Mouse (Mus musculus): ENCODE results near the gene Gm1123. TPM values are rescaled to one million over a fixed set of nuclear protein-coding genes. Genes with fewer than 3 reads are reported as not detected.

Gene Gm1123
- total RNA-seq (2021) = not detected
- long read RNA-seq, experiment 1 = 0 reads
- long read RNA-seq, experiment 2 = 0 reads

- DNase-seq = no peak
- intact Hi-C loops (cut with DNase I) = no loop called here
These were observed at the start of gene Gm1123 for GRCm38 (mm10) chr9:99035575-99035974. Gm1123 (minus strand) TSS chr9:99035715.

GRCm38 (mm10) chr9:99081718-99082117 lies 46.2 kb upstream of the Gm1123 start:
- intact Hi-C loops (cut with DNase I) = no loop called here
- DNase-seq = no peak

GRCm38 (mm10) chr9:99081308-99081707 lies 45.8 kb upstream of the Gm1123 start:
- DNase-seq = no peak
- intact Hi-C loops (cut with DNase I) = no loop called here

- DNase-seq = no peak
- intact Hi-C loops (cut with DNase I) = no loop called here
These were observed 45.1 kb upstream of the Gm1123 start for GRCm38 (mm10) chr9:99080657-99081056.

GRCm38 (mm10) chr9:99074462-99074861 lies 38.9 kb upstream of the Gm1123 start:
- intact Hi-C loops (cut with DNase I) = no loop called here

GRCm38 (mm10) chr9:99072538-99072937 lies 37.0 kb upstream of the Gm1123 start:
- intact Hi-C loops (cut with DNase I) = no loop called here

More at GRCm38 (mm10) chr9:99074462-99074861, 38.9 kb upstream of the Gm1123 start:
- DNase-seq = no peak

GRCm38 (mm10) chr9:99065311-99065710 lies 29.8 kb upstream of the Gm1123 start:
- DNase-seq = no peak
- intact Hi-C loops (cut with DNase I) = no loop called here

More at GRCm38 (mm10) chr9:99072538-99072937, 37.0 kb upstream of the Gm1123 start:
- DNase-seq = no peak

- intact Hi-C loops (cut with DNase I) = loop anchor here (5.0 kb wide), 2 partner anchors 78 to 82 kb away; partner anchors contain the start of gene Pik3cb
- DNase-seq = no peak
These were observed 28.7 kb upstream of the Gm1123 start for GRCm38 (mm10) chr9:99064216-99064615.

- intact Hi-C loops (cut with DNase I) = loop anchor here (1.0 to 5.0 kb wide), 5 partner anchors 80 to 386 kb away; partner anchors contain the start of gene Pik3cb
- peak; percentile 80 to 84 for DNase-seq
These were observed 27.0 kb upstream of the Gm1123 start for GRCm38 (mm10) chr9:99062544-99062943.

- intact Hi-C loops (cut with DNase I) = no loop called here
- DNase-seq = no peak
These were observed 22.2 kb upstream of the Gm1123 start for GRCm38 (mm10) chr9:99057751-99058150.

GRCm38 (mm10) chr9:99049760-99050159 lies 14.2 kb upstream of the Gm1123 start:
- intact Hi-C loops (cut with DNase I) = no loop called here
- no peak for DNase-seq

GRCm38 (mm10) chr9:99048724-99049250 lies 13.3 kb upstream of the Gm1123 start:
- DNase-seq = peak; percentile 26 to 48

GRCm38 (mm10) chr9:99044761-99045160 lies 9.2 kb upstream of the Gm1123 start:
- no peak for DNase-seq
- intact Hi-C loops (cut with DNase I) = loop anchor here (5.0 kb wide), 1 partner anchor 57 kb away; the partner anchor contains the start of gene Faim

More at GRCm38 (mm10) chr9:99048724-99049250, 13.3 kb upstream of the Gm1123 start:
- intact Hi-C loops (cut with DNase I) = no loop called here

- intact Hi-C loops (cut with DNase I) = loop anchor here (5.0 kb wide), 1 partner anchor 55 kb away; the partner anchor contains the start of gene Faim
- no peak for DNase-seq
These were observed 7.1 kb upstream of the Gm1123 start for GRCm38 (mm10) chr9:99042641-99043040.

GRCm38 (mm10) chr9:99041994-99042393 lies 6.5 kb upstream of the Gm1123 start:
- DNase-seq = no peak
- intact Hi-C loops (cut with DNase I) = loop anchor here (5.0 kb wide), 1 partner anchor 55 kb away; the partner anchor contains the start of gene Faim

- intact Hi-C loops (cut with DNase I) = no loop called here
- no peak for DNase-seq
These were observed 1.4 kb downstream of the Gm1123 start for GRCm38 (mm10) chr9:99034111-99034510.

GRCm38 (mm10) chr9:99032031-99032430 lies 3.5 kb downstream of the Gm1123 start:
- intact Hi-C loops (cut with DNase I) = no loop called here
- no peak for DNase-seq

GRCm38 (mm10) chr9:99021751-99022150 lies 13.8 kb downstream of the Gm1123 start:
- no peak for DNase-seq
- intact Hi-C loops (cut with DNase I) = no loop called here

- no peak for DNase-seq
- intact Hi-C loops (cut with DNase I) = no loop called here
These were observed 14.3 kb downstream of the Gm1123 start for GRCm38 (mm10) chr9:99021166-99021565.

GRCm38 (mm10) chr9:99017679-99018078 lies 17.8 kb downstream of the Gm1123 start:
- intact Hi-C loops (cut with DNase I) = no loop called here
- no peak for DNase-seq

- DNase-seq = no peak
- intact Hi-C loops (cut with DNase I) = no loop called here
These were observed 18.8 kb downstream of the Gm1123 start for GRCm38 (mm10) chr9:99016759-99017158.

GRCm38 (mm10) chr9:99016301-99016700 lies 19.2 kb downstream of the Gm1123 start:
- no peak for DNase-seq
- intact Hi-C loops (cut with DNase I) = no loop called here

Measured in heart, postnatal 14 days (tissue).